Mouse (Mus musculus): Measurements from ENCODE around the gene Gin1.

Gene Gin1

GRCm38 (mm10) chr1:97787674-97788073 lies 17.7 kb downstream of the Gin1 start:
- no peak for DNase-seq (ENCODE audit: low spot score)

DNA sequence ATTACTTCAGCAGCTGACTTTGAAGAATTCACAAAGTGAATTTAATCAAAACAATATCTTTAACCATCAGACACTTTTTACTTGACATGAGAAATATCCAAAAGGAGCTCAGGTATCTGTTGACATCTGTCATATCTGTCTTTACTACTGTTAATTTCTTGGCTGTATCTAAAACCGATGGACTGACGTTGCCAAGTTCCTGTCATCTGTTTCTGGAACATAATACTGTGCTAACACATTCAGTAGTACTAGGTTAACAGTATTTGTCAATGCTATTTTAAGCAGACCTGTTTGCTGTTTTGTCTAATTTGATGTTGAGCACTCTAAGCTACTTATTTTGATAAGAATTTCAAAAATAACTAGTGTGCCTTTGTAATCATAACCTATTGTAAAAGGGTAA lies 18.5 kb downstream of the Gin1 start:
- DNase-seq (ENCODE audit: low spot score), result no peak

- DNase-seq (ENCODE audit: low spot score), result no peak
These were observed 24.1 kb downstream of the Gin1 start for GRCm38 (mm10) chr1:97794110-97794509.

DNA sequence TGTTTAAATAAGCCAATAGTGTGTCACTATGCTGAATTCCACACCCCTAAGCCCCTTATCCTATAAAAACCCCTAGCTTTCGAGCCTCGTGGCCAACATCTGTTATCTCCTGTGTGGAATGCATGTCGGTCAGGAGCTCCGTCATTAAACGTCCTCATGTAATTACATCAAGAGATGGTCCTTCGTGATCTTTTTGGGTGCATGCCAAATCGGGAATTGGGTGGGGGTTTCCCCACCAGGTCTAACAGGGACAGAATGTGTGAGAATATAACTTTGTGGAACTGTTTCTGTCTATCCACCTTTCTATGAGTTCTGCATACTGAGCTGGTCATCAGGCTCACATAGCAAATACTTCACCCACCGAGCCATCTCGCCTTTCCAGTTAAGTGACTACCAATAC lies 26.0 kb downstream of the Gin1 start:
- no peak for DNase-seq (ENCODE audit: low spot score)

DNA sequence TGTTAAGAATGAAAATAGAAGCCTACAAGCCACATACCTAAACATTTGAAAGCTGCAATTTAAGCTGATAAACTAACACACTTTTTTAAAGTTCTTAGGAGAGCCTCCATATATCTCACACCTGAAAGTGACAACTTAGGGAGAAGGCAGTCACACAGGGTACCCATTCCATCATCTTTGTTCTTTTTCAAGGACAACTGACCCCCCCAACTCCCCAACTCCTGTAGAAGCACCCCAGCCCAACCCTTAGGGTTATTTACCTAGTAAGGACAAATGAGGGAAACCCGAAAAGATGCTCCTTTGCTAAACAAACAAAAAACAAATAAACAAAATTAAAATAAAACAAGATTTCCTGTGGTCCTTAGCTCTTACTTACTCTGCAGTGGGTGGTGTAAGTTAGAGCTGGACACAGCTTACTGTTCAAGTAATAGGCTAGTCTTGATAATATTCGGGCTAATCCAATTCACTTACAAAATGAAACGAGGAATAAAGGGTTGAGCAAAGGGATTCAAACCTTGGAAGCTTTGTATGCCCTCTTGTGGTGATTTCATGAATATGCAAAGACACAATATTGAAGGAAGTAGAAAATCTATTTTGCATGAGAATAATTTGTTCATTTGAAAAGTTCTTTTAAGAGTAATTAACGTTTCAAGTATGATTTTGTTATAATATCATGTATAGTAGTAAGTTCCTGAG lies 32.4 kb downstream of the Gin1 start:
- no peak for DNase-seq (ENCODE audit: low spot score)

DNA sequence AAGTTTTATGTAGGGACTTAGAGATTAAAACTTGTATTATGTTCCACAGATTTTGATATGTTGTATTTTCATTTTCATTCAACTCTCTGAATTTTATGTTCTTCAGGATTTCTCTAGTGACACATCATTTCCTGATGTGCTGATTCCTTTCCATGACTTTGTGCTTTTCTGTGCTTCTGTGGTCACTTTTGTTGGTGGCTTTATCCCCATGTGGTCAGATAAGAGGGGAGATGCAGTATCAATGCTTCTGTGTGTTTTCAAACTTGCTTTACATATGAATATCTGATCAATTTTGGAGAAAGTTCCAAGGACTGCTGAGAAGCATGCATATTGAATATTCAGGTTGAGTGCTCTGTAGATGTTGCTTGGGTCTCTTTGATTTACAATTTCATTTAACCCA lies 34.5 kb downstream of the Gin1 start:
- DNase-seq (ENCODE audit: low spot score), result no peak

DNA sequence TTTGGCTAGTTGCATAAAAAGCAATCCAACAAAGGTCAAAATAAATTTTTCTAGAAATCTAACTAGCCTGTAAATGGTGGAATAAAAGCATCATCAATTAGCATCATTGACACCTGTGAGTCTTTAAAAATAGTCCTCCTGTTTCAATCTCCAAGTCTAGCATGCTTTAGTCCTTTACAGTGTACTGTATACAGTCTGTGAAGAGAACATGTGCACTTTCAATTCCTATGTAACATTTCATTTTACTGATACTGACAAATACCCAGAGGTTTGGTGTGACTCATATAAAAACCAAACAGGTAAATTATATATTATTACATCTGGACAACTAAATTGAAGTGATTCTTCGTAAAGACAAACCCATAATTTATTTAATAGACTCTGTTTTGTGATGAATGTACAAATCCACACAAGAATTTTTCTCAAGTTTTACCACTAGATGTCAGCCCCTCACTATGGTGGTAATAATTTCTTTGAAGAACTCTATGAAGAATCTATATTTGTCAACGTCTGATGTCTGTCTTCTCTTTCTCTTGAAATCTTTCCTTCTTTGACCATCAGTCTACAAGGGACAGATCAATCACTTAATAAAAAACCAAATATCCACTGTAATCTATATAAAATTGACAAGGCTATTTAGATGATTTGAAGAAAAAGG lies 39.4 kb downstream of the Gin1 start:
- DNase-seq (ENCODE audit: low spot score), result no peak

GRCm38 (mm10) chr1:97821282-97821681 lies 51.3 kb downstream of the Gin1 start:
- no peak for DNase-seq (ENCODE audit: low spot score)

DNA sequence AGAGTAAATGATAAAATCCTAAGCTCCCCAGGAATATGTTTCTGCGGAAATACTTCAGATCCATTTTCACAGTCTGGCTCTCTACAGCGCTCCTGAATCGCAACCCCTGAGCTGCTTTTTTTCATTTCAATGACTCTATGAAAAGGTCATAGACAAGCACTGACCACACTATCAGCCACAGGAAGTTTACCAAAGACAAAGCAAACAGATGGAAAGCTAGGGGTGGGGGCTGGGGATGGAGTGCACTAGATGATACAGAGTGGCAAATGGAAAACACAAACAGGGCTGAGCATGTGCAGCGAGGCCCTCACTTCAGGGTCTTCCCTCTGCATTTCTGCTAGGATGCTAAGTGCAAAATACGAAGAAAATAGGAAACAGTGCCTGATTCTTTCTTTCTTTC lies 52.2 kb downstream of the Gin1 start:
- no peak for DNase-seq (ENCODE audit: low spot score)

GRCm38 (mm10) chr1:97822904-97823303 lies 52.9 kb downstream of the Gin1 start:
- DNase-seq (ENCODE audit: low spot score), result no peak

- no peak for DNase-seq (ENCODE audit: low spot score)
These were observed 57.6 kb downstream of the Gin1 start for GRCm38 (mm10) chr1:97827566-97827965.

DNA sequence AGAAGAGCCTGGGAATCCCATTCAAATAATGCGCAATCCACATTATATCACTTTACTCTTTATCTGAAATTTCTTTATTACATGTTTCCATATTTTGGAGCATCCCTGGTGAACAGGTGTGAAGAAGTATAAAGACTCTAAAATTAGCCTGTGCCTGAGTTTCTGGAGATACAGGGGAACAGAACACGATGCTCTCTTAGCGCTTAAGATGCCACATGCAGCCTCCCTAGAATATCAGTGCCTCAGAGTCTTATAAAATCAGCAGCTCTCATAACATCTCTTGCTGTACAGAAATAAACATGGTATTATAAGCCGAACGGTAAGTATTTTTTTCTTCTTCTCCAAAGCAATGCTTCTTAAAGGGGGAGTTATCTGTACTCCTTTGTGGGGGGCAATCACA lies 58.1 kb downstream of the Gin1 start:
- no peak for DNase-seq (ENCODE audit: low spot score)

- DNase-seq (ENCODE audit: low spot score), result no peak
These were observed 63.7 kb downstream of the Gin1 start for GRCm38 (mm10) chr1:97833466-97834353.

- DNase-seq (ENCODE audit: low spot score), result no peak
These were observed 64.4 kb downstream of the Gin1 start for GRCm38 (mm10) chr1:97834354-97834822.

All from urinary bladder, postnatal 10 days (tissue).